Mouse (Mus musculus) liver, embryonic 12.5 days (tissue): ENCODE measurements around the gene Fam167b. TPM values are rescaled to one million over a fixed set of nuclear protein-coding genes. Genes with fewer than 3 reads are reported as not detected.
A peak's percentile ranks its signal among the peaks of the same experiment; 100 is the strongest.

Source experiments
- ATAC-seq: fragments of 200-750 bp; cut with Nextera tagmentation; 2 replicates; pipeline ENCODE4 v1.8.0; 2017; ENCODE audit warnings: moderate number of reproducible peaks, mild to moderate bottlenecking, moderate library complexity
- H3K27ac ChIP-seq: fragments of 300-500 bp; sonication (generic); 2 replicates; pipeline ENCODE4 v1.5.1; 2016; ENCODE audit warnings: mild to moderate bottlenecking
- H3K27me3 ChIP-seq: fragments of 300-500 bp; sonication (generic); replicated peaks from 2 replicates; pipeline ENCODE4 v1.6.1; 2016; ENCODE audit warnings: mild to moderate bottlenecking, moderate library complexity
- H3K36me3 ChIP-seq: fragments of 300-500 bp; sonication (generic); 2 replicates; pipeline ENCODE4 v1.6.1; 2016; ENCODE audit warnings: mild to moderate bottlenecking, moderate library complexity
- H3K4me1 ChIP-seq: fragments of 300-500 bp; sonication (generic); 2 replicates; pipeline ENCODE4 v1.6.1; 2016
- H3K4me2 ChIP-seq: fragments of 300-500 bp; sonication (generic); 2 replicates; pipeline ENCODE4 v1.6.1; 2016; ENCODE audit warnings: mild to moderate bottlenecking, moderate library complexity
- H3K4me3 ChIP-seq: fragments of 300-500 bp; sonication (generic); 2 replicates; pipeline ENCODE4 v1.5.1; 2016; ENCODE audit warnings: mild to moderate bottlenecking, moderate library complexity
- H3K9ac ChIP-seq: fragments of 300-500 bp; sonication (generic); 2 replicates; pipeline ENCODE4 v1.6.1; 2016; ENCODE audit warnings: mild to moderate bottlenecking, moderate library complexity
- H3K9me3 ChIP-seq: fragments of 300-500 bp; sonication (generic); replicated peaks from 2 replicates; pipeline ENCODE4 v1.6.1; 2016; ENCODE audit warnings: mild to moderate bottlenecking, moderate library complexity
- WGBS: fragments of 180-500 bp; shearing (Covaris S2); methylation state at CpG from one replicate; pipeline ENCODE4 v1.1.7; 2016; ENCODE audit not compliant: insufficient replicate concordance; 5-methylcytosine and 5-hydroxymethylcytosine counted together
- polyA plus RNA-seq: library from polyadenylated mRNA; unstranded; fragments of >200 nt; fragmentation: Nextera tagmentation; extraction: Ambion mirVana; gene quantifications from 2 replicates; pipeline ENCODE4 v1.2.1, GENCODE M21; 2016

Gene Fam167b
- polyA plus RNA-seq, 1 experiment from 2014 or later: 7.9 TPM

- Histone ChIP-seq H3K4me2 (peak within 1 kb of the TSS; percentile 91), H3K27ac (peak within 1 kb of the TSS; percentile 82), H3K36me3 (peaks cover 24% of the 10 kb centered on the region), H3K4me1 (peaks cover 47% of the 10 kb centered on the region), H3K9ac (peak within 1 kb of the TSS; percentile 86), H3K9me3 (no peaks in the 10 kb centered on the region), H3K27me3 (no peaks in the 10 kb centered on the region), H3K4me3 (peak within 1 kb of the TSS; percentile 74)
- WGBS: 5% methylated on average over 44 of the region's 44 CpGs
- ATAC-seq: peak; percentile 91
These were observed 40.7 kb upstream of the Fam167b start, which contains the start of gene Iqcc for GRCm38 (mm10) chr4:129618786-129619691. Iqcc (minus strand) TSS chr4:129619099.

GRCm38 (mm10) chr4:129618031-129618430, 39.7 kb upstream of the Fam167b start:
- Histone ChIP-seq H3K27ac (peak overlapping the region; percentile 82), H3K4me3 (peak overlapping the region; percentile 74)
- ATAC-seq: no peak

DNA sequence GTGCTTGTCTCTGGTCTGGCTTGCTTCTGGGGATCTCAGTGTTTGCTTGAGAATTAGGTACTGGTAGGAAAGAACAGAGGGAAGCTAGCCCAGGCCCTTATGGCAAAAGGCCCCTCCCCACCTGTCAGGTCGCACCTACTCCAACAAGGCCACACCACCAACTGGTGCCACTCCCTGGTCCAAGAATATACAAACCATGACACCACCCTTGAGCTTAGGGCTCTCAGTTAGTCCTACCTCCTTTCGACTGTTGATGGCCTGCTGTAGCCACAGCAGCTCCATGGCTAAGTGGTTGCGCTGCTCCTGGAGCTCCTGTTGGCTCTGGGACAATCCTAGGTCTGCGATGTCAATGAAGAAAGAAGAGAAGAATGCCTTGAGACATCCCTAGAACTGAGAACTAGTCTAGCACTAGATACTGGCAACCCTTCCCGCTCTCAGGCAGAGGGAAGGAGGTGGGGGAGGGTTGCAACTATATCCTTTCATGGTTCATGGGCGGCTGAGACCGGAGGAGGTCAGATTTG, 38.8 kb upstream of the Fam167b start:
- H3K27ac ChIP-seq: no peak overlapping the region
- ATAC-seq: no peak
- H3K9me3 ChIP-seq: no peaks in the 10 kb centered on the region
- WGBS: 87% methylated on average over 7 of the region's 7 CpGs
- no peak overlapping the region for H3K4me2 ChIP-seq
- H3K27me3 ChIP-seq: no peaks in the 10 kb centered on the region
- no peak overlapping the region for H3K9ac ChIP-seq
- H3K4me3 ChIP-seq: no peak overlapping the region
- H3K36me3 ChIP-seq: peaks cover 28% of the 10 kb centered on the region
- H3K4me1 ChIP-seq: peaks cover 29% of the 10 kb centered on the region

More at GRCm38 (mm10) chr4:129618031-129618430, 39.7 kb upstream of the Fam167b start:
- Histone ChIP-seq H3K36me3 (peaks cover 28% of the 10 kb centered on the region), H3K27me3 (no peaks in the 10 kb centered on the region), H3K4me2 (peak overlapping the region; percentile 91), H3K4me1 (peaks cover 37% of the 10 kb centered on the region), H3K9ac (peak overlapping the region; percentile 86), H3K9me3 (no peaks in the 10 kb centered on the region)
- 86% methylated on average over 5 of the region's 5 CpGs for WGBS

- Histone ChIP-seq H3K27me3 (no peaks in the 10 kb centered on the region), H3K36me3 (peaks cover 28% of the 10 kb centered on the region), H3K9ac (no peak overlapping the region), H3K9me3 (no peaks in the 10 kb centered on the region), H3K4me2 (no peak overlapping the region), H3K4me3 (no peak overlapping the region), H3K4me1 (peaks cover 27% of the 10 kb centered on the region), H3K27ac (no peak overlapping the region)
- ATAC-seq: no peak
- WGBS: 86% methylated on average over 3 of the region's 3 CpGs
These were observed 38.3 kb upstream of the Fam167b start for GRCm38 (mm10) chr4:129616631-129617030.

GRCm38 (mm10) chr4:129615801-129616290, 37.5 kb upstream of the Fam167b start:
- H3K4me1 ChIP-seq: peaks cover 21% of the 10 kb centered on the region
- H3K27ac ChIP-seq: no peak overlapping the region
- H3K36me3 ChIP-seq: peaks cover 28% of the 10 kb centered on the region
- ATAC-seq: no peak
- H3K27me3 ChIP-seq: no peaks in the 10 kb centered on the region
- H3K4me2 ChIP-seq: no peak overlapping the region
- 81% methylated on average over 9 of the region's 9 CpGs for WGBS
- no peak overlapping the region for H3K4me3 ChIP-seq
- H3K9ac ChIP-seq: no peak overlapping the region
- no peaks in the 10 kb centered on the region for H3K9me3 ChIP-seq

DNA sequence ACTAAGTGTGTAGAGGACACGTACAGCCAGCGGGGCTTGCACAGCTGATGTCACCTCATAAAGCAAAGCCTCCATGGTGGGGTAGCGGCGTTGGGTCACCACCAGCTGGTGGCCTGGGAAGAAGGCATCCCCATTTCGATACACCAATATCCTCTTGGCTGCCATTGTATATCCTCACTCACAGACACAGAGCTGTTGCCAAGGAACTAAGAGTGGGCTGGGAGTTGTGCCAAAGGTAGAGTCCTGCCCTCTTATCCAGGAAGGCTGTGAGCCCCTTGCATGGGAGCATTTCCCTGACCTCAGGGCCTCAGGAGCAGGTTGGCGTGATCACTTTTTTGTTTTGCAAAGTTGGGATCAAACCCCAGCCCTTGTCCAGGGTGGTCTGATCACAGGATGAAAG, 35.7 kb upstream of the Fam167b start, which contains the start of gene Dcdc2b:
Gene Dcdc2b, minus strand, starts transcription at position 165 of the 400 bp plus-strand sequence.
- no peak within 1 kb of the TSS for H3K9ac ChIP-seq
- H3K9me3 ChIP-seq: no peaks in the 10 kb centered on the region
- no peak within 1 kb of the TSS for H3K4me3 ChIP-seq
- WGBS: 78% methylated on average over 6 of the region's 6 CpGs
- no peak within 1 kb of the TSS for H3K4me2 ChIP-seq
- no peak within 1 kb of the TSS for H3K27ac ChIP-seq
- ATAC-seq: no peak
- H3K27me3 ChIP-seq: no peaks in the 10 kb centered on the region
- H3K4me1 ChIP-seq: peaks cover 16% of the 10 kb centered on the region
- H3K36me3 ChIP-seq: peaks cover 42% of the 10 kb centered on the region

- Histone ChIP-seq H3K9ac (no peak overlapping the region), H3K4me3 (no peak overlapping the region), H3K4me1 (peaks cover 15% of the 10 kb centered on the region), H3K27ac (no peak overlapping the region), H3K4me2 (no peak overlapping the region), H3K9me3 (no peaks in the 10 kb centered on the region), H3K36me3 (peaks cover 49% of the 10 kb centered on the region), H3K27me3 (no peaks in the 10 kb centered on the region)
- no peak for ATAC-seq
- 64% methylated on average over 4 of the region's 4 CpGs for WGBS
These were observed 32.1 kb upstream of the Fam167b start for GRCm38 (mm10) chr4:129610472-129610871.

GRCm38 (mm10) chr4:129610026-129610425, 31.7 kb upstream of the Fam167b start:
- H3K36me3 ChIP-seq: peaks cover 54% of the 10 kb centered on the region
- H3K4me1 ChIP-seq: peaks cover 15% of the 10 kb centered on the region
- no peak overlapping the region for H3K4me2 ChIP-seq
- whole genome bisulfite sequencing: 78% methylated on average over 4 of the region's 4 CpGs
- no peak overlapping the region for H3K4me3 ChIP-seq
- H3K9me3 ChIP-seq: no peaks in the 10 kb centered on the region
- peak overlapping the region; percentile 2; the same call in 1 of the 2 replicates for H3K27ac ChIP-seq
- no peak for ATAC-seq
- H3K27me3 ChIP-seq: no peaks in the 10 kb centered on the region
- H3K9ac ChIP-seq: no peak overlapping the region

- H3K4me3 ChIP-seq: no peak overlapping the region
- H3K4me2 ChIP-seq: no peak overlapping the region
- peaks cover 15% of the 10 kb centered on the region for H3K4me1 ChIP-seq
- 71% methylated on average over 12 of the region's 12 CpGs for WGBS
- no peaks in the 10 kb centered on the region for H3K9me3 ChIP-seq
- peak overlapping the region; percentile 2 for H3K27ac ChIP-seq
- H3K9ac ChIP-seq: no peak overlapping the region
- H3K36me3 ChIP-seq: peaks cover 60% of the 10 kb centered on the region
- ATAC-seq: no peak; the same call in 1 of the 2 replicates
- no peaks in the 10 kb centered on the region for H3K27me3 ChIP-seq
These were observed 30.8 kb upstream of the Fam167b start for GRCm38 (mm10) chr4:129609139-129609631.

- Histone ChIP-seq H3K4me2 (peak overlapping the region; percentile 14), H3K9ac (0 out of 2 replicates have a peak overlapping the region, but pooled peaks have one; percentile 15), H3K27ac (peak overlapping the region; percentile 80), H3K36me3 (peaks cover 61% of the 10 kb centered on the region), H3K4me1 (peaks cover 16% of the 10 kb centered on the region), H3K9me3 (no peaks in the 10 kb centered on the region), H3K4me3 (no peak overlapping the region), H3K27me3 (no peaks in the 10 kb centered on the region)
- 37% methylated on average over 7 of the region's 7 CpGs for WGBS
- ATAC-seq: peak; percentile 89
These were observed 30.2 kb upstream of the Fam167b start for GRCm38 (mm10) chr4:129608426-129609025.

GRCm38 (mm10) chr4:129600233-129601158, 22.1 kb upstream of the Fam167b start, which contains the start of the genes Eif3i and Tmem234:
Eif3i (minus strand) TSS chr4:129600648.
Tmem234 (plus strand) TSS chr4:129600668.
- H3K9me3 ChIP-seq: no peaks in the 10 kb centered on the region
- peaks cover 77% of the 10 kb centered on the region for H3K36me3 ChIP-seq
- H3K9ac ChIP-seq: peak within 1 kb of the TSS; percentile 96
- H3K4me3 ChIP-seq: peak within 1 kb of the TSS; percentile 96
- peak within 1 kb of the TSS; percentile 94 for H3K4me2 ChIP-seq
- 1% methylated on average over 74 of the region's 74 CpGs for WGBS
- H3K4me1 ChIP-seq: peaks cover 40% of the 10 kb centered on the region
- peak; percentile 90 for ATAC-seq
- H3K27ac ChIP-seq: peak within 1 kb of the TSS; percentile 90
- no peaks in the 10 kb centered on the region for H3K27me3 ChIP-seq
